Mouse (Mus musculus): Measurements from ENCODE around the gene Tcam1. TPM values are rescaled to one million over a fixed set of nuclear protein-coding genes. Genes with fewer than 3 reads are reported as not detected.
"Not testable (repeated sequence)": the region's sequence is repeated elsewhere in the genome, so short reads cannot be mapped to it uniquely, and the experiment has no call there.

The Tcam1 gene
- total RNA-seq (2021) = under 1 TPM; 0.23 to 0.36 TPM
- long read RNA-seq, experiment 1 = 0 reads
- long read RNA-seq, experiment 2 = 0 reads

DNA sequence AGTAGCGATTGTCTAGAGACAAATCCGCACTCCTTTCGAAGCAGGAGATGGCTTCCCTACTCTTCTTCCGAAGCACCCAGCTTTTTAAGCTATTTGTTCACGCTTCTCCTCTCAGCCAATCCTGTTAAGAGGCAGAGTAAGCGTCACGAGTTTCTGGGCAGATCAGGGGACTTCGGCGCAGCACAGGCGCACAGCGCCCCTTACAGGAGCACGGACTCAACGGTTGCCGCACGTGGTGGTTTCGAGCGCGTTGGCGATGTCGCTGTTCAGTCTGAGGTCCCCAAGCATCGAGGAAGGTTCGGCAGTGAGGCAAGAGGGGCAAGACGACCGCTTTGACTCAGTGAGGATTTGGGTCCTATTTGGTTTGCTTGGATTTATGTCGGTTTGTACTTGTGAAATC lies at the start of gene Tcam1:
Gene Tcam1, plus strand, starts transcription at position 219 of the 400 bp plus-strand sequence.
- DNase-seq = peak; percentile 92 to 95

DNA sequence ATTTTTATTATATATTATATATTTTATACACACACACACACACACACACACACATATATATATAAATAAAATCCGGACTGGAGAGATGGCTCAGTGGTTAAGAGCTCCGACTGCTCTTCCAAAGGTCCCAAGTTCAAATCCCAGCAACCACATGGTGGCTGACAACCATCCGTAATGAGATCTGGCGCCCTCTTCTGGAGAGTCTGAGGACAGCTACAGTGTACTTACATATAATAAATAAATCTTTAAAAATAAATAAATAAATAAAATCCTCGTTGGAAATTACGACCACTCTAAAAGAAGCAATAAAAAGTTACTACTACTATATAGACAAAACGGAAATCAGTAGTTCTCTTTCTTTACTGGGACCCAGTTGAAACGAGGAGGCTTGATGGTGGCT lies 42.5 kb upstream of the Tcam1 start:
- not testable (repeated sequence) for DNase-seq

DNA sequence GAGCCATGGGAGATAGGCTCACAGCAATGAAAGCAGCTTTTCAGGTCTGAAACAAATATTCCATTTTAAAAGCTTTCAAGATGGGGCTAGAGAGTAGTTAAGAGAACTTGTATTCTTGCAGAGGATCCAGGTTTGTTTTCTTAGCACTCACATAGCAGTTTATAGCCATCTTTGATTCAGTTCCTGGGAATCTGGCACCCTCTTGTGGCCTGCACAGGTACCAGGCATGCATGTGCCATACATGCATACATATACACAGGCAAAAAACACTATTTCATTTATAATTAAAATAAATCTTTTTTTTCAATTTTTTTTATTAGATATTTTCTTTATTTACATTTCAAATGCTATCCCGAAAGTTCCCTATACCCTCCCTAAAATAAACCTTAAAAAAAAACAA lies 29.6 kb upstream of the Tcam1 start:
- peak in 1 of 2 experiments; percentile 19 for DNase-seq

DNA sequence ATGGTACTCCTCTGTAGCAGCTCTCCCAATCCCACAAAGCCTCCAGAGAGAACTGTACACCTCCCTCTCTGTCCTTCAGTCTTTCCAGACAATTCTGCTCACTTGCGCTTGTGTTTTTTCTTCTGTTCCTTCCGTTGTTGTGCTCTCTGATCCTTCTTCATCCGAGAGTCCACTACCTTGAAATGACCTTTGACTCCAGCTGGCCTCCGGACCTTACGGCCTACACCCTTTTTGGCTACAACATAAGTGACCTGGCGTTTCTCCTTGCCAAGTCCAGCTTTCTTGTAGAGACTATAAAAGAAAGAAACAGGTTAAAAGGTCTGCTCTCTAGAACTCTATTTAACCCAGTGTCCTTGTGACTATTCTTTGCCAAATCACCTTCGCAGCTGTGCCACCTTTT lies 27.1 kb upstream of the Tcam1 start:
- DNase-seq = no peak

DNA sequence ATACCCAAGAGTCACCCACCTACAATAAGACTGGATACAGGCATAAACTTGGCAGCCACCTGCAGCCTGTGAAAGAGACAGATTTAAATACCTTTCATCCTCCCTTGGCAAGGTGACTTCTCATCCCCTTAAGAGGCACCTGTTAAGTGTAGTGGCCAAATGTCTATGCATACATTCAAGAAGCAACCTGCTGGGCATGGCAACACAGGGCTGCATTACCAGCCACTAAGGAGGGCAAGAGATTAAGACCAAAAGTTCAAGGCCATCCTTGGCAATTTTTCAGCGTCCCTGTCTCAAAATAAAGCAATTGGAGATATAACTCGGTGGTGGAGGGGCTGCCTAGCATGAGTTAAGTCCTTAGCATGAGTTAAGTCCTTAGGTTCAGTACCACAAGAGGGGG lies 21.7 kb upstream of the Tcam1 start:
- DNase-seq = no peak

DNA sequence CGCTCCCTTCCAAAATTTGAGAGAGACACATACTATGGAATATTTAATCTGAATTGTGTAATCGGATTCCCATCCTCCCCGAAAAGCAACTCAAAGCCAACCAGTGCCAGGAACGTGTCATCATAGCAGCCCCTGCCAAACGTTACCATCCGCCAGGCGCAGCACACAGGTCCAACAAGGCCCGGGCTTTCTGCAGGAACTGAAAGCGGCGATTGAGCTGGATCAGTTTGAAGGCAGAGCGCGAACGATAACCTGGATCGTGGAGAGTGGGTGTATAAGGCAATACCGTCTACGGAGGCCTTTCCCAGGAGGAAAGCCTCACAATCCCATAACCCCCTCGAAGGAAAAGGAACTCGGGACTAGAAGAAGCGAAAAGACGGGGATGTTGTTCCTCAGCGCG lies 21.3 kb upstream of the Tcam1 start:
- peak; percentile 47 to 48 for DNase-seq

DNA sequence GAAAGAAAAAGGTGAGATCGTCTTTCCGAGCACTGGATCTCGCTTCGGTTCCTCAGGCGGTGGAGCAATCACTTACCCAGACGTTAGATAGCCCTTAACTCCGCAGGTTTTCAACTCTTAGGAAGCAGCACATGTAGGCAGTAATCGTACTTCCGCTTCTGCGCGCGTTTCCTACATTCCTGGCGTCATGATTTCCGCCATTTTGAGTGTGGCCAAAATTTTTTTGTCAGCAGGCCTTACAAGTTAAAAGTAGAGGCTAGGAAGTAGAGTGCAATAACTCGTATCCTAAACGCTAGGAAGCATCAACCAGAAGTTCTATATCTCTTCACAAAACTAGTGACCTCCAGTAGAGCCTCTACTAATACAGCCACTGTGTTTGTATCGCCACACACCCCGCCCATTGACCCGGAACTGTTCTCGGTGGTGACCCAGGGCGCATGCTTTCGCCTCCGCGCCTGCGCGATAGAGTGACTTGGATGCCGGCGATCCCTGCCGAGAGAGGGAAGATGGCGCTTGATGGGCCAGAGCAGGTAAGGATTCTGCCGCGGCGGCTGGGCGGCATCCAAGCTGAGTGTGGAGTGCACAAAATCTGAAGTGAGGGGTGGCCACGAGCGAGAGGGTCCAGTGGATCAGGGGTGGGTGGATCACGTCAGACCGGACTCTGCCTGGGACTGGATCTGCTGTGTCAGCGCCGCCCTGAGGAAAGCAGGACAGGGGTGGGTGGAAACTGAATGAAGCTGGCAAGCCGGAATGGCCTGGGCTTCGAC lies 20.6 kb upstream of the Tcam1 start, which contains the start of the genes Ftsj3 and Psmc5:
Gene Ftsj3, minus strand, starts transcription at position 395 of the 767 bp plus-strand sequence.
Gene Psmc5, plus strand, starts transcription at position 470 of the 767 bp plus-strand sequence.
- DNase-seq = peak; percentile 99

DNA sequence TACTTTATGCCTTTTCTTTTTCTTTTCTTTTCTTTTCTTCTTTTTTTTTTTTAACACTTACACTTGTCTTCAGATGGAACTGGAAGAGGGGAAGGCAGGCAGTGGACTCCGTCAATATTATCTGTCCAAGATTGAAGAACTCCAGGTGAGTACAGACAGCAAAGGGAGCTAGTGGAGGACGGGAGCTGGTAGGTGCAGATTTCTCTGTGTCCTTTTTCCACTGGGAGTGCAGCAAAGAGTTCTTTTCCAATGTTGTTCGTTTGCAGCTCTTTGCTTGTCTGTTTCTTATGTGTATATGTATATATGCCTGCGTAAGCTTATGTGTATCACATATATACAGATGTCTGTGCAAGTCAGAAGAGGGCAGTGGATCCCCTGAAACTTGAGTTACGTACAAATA lies 19.7 kb upstream of the Tcam1 start:
- peak in 1 of 2 experiments; percentile 58 for DNase-seq

DNA sequence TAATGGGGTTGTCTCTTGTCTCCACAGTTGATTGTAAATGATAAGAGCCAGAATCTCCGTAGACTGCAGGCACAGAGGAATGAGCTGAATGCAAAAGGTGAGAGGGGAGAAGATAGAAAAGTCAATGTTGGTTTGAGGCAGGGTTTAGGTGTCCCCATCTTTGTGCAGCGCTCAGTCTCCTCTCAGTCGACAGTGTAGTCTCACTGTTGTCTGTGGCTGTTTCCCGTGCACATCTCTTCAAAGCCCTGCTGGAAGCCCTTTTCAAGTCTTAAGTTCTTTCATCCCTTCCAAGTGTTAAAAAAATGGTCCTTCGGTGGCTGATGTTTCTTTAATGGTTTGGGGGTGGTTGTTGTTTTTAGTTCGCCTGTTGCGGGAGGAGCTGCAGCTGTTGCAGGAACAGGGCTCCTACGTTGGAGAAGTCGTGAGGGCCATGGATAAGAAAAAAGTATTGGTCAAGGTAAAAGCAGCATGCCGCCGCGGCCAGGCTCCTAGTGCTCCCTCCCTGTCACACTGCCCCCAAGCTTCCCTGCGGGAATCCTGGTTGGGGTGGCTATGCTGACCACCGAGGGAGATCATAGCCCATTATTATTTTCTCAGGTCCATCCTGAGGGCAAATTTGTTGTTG lies 15.5 kb upstream of the Tcam1 start:
- no peak for DNase-seq

DNA sequence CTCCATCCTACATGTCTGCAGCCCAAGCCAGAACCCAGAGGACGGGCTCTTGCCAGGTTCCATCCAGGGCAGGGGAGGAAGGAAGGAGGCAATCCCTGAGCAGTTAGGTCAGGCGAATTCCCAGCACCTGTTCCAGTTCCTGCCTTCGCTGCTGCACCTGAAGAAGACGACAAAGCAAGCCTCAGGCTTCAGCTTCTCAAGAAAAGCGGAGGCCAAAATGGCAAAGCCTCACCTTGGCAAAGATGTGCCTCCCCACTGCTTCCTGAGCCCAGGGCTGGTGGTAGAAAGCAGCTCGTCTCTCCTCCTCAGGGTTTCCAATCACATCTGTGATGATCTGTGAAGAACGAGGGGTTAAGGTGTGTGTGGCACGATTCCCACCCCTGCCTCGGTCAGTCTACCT lies 12.5 kb upstream of the Tcam1 start:
- no peak for DNase-seq

DNA sequence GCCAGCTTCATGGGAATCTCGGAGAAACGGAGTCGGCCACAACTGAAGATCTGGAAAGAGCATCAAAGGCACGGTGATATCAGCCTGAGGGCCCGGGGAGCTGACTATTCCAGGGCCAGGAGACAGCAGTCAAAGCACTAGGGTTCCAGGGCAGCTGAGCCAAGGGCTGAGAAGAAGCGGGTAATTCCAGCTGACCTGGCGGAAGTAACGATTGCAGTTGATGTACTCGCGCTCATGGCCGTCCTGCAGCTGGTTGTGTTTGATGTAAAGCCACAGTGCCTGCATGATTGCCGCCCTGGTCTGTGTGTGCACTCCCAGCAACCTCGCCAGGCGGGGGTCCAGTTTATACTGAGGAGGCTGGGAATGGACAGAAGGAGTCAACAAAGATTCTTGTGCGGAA lies 11.5 kb upstream of the Tcam1 start:
- no peak for DNase-seq

DNA sequence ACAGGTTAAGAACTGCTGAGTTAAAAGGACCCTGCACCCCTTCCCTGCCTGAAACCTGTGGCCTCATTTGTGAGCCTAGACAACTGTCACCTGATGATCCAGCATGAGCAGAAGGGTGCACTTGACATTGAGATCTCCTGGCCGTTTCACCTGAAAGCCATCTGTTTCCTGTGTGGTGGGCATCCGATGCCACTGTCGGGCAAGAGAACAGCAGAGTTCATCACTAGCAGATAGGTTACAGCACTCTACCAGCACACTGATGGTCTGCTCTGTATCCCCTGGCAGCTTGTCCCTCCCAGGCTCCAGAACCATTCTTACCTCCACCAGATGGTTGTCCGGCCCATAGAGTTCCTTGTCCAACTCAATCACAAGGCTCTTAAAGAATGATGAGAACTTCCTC lies 10.9 kb upstream of the Tcam1 start:
- no peak for DNase-seq

DNA sequence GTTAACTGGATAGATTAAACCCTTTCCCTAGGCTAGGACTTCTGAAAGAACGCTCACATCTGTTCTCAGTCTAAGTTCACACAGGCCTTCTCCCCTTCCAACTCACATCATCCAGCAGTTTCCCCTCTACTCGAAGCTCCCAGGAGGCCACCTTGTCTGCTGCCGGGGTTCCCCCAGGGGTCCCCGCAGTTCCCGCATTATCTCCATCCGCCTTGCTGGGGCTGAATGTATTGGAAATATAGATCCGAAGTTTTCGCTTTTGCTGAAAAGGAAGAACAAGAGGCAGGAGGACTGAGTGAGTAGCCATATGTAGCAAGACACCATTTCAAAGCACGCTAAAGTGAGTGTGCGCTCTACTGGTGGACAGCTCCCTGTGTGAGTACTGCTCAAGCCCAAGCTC lies 10.0 kb upstream of the Tcam1 start:
- no peak for DNase-seq

DNA sequence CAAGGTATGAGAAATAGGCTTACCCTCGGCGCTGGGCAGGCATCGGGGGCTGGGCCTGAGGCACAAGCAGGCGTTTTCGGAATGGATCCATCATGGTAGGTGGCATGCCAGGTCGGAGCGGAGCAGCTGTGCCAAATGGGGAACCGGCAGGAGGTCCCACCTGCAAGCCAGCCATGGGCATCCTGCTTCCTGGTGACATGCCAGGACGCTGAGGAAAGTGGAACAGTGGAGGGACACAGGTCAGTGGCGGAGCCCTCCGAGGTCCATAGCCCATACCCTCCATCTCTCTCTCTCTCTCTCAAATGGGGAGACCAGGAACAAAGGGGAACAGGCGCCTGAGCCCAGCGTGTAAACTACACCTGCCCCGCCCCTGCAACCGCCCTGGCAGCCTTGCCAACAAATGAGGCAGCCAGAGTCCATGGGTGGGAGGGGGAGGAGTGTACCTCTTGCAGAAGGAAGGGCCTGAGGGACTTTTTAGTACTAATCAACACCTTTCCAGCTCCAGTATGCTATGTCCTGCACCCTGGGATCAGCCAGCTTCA lies 9.1 kb upstream of the Tcam1 start:
- peak; percentile 72 to 81 for DNase-seq

DNA sequence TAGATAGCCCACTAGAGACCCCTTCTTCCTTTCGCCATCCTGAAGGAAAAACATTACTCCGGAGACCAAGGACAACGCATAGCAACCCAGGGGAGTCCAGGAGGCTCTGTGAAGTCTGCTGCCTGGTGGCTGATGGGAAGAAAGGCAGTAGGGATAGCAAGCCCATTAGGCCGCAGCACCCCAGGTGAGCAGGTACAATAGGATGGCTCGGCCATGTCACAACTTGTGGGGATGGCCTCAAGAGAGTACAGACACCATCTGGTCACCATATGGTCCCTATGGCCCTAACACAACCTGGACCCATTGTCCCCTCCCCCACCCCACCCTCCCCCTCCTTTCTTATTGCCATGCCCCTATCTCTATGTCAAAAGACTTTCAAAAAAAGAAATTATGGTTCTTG lies 8.6 kb upstream of the Tcam1 start:
- DNase-seq = no peak

DNA sequence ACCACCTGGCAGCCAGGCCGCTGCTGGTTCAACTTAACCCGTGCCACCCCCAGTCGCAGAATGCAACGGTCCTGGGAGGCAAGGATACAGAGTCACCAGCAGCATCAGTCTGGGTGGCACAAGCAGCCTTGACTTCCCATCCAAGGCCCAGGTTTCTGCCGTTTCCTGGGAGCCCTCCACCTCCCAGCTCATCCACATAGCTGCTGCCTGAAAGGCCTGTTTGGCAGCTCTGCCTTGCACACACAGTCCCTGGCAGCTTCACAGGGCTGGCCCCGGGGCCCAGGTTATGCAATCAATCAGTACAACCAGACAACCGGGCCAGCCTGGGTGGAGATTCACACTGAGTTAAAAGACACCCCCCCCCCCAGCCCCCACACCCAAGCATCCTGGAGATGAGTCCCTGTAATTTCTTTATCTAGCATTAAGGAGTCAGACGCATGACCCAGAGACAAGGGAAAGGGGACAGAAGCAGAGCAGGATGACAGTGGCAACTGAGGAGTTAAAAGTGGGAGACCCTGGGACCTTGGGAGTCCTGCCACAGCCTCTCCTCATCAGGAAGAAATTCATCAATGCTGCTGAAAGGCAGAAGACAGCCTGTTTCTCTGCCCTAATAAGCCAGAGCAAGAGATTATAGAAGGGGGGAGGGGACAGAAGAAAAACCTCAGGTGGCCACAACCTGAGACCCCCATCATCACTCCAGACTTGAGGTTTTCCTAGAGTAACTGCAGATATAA lies 8.0 kb upstream of the Tcam1 start:
- peak; percentile 91 to 92 for DNase-seq

DNA sequence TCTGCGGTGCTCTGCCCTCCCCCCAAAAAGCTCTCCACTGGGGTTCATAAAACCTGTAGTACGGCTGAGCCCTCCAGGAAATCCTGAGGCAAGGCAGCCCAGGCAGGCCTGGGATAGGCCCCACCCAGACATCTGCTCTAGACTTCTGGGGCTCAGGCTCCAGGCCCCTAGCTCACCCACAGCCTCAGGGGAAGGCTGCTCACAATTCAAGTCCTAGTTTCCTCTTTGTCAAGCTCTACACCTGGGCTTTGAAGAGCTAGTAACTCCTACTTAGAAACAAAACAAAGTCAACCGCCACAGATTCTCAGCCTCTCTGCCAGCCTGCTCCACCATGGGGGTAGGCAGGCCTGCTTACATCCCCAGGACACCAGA lies 7.4 kb upstream of the Tcam1 start:
- DNase-seq = peak; percentile 23 to 52

DNA sequence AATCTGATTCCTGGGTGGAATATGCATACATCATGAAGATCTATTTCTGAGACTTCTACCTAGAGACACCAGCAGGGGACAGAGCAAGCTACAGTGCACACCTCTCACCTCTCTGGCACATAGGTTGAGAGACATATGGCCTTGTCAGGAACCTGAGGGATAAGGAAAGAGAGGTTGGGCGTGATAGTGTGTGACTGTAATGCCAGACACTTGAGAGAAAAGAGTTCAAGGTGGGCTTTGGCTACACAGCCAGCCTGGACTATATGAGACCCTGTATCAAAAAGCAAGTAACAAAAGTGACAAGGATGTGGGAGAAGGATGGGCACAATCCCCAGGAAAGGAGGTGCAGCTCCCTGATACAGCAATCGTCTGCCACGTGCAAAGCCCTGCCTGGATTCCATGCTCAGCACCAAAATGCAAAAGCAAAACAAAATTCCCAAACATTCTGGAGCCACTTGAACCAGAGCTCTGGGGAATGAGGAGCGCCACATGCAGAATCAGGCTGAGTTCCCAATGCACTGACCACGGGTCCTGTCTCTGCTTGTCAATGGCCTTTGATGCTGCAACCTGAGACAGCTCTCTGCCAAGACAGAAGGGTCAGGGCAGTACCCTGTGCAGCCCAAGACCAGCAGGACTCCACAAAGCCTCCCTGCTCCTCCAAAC lies 5.2 kb upstream of the Tcam1 start:
- peak; percentile 29 to 45 for DNase-seq

DNA sequence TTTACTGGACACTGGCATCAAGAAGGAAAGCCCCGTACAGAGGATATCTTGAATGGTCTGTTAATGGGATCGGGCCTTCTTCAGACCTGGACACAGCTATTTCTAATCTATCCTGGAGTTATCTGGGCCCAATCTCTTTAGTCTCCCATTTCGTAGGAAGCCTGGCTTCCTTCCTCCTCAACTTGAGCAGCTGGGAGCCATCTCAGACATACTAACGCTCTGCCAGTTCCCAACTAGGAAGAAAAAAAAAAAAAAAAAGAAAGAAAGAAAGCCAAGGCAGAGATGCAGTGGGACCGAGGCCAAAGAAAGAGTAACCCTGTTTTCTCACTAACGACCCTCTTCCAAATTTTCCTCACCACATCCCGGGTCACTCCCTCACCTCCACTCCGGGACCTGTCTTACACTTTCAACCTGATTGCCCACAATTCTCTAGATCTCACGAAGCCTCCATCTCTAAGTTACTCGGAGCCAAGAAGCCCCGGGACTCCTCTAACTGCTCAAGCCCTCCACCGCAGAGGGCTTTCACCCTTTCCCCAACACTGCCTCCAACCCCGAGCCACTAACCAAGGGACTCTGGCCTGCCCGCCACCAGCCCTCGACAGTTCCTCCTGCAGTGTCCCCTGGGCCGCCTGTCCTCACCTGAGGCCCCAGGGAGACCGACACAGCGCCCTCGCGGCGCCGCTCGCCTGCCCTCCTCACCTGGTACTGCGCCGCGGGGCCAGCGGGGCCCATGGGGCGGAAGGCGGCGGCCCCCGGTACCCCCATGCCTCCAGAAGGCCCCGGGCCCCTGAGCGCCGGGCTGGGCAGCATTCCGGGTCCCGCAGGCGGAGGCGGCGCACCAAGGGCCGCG lies 4.5 kb upstream of the Tcam1 start:
- peak; percentile 57 to 65 for DNase-seq

DNA sequence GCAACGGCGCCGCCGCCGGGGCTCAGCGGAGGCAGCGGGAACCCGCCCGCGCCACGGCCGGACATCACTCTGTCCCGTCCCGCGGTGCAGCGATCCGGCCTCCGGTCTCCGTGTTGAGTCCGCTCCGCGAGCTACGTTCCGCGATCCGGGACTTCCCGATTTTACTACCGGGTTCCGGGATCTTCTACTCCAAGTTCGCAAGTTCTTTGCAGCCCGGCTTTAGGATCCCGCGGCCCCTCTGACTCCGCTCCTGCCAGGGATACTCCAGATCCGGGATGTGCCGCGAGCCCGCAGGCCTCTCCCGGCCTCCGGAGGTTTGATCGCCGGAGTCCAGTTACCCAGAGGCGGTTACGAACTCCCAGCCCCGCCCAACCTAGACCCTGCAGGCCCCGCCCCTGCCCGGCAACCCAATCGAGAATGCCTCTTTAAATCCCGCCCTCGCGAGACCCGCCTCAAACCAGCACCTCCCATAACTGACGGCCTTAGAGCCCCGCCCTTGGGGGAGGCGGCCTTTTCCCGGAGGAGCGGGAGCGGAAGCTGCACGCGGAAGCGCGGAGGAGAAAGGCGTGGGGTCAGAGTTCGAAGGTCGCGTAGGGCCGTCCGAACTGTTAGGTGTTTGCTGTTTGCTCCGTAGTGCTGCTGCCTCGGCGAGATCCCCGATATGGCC lies 3.7 kb upstream of the Tcam1 start, which contains the start of gene Smarcd2:
Gene Smarcd2, minus strand, starts transcription at position 329 of the 667 bp plus-strand sequence.
- peak; percentile 100 for DNase-seq
